Mouse (Mus musculus) urinary bladder, postnatal 36 days (tissue): ENCODE results near the gene Heg1.

Source experiments
- DNase-seq, 2 experiments: peaks; one replicate each; pipeline ENCODE4 v3.0.0; 2022; ENCODE audit warnings: low spot score in 2 of 2, mixed read lengths in 1 of 2

Gene Heg1

GRCm38 (mm10) chr16:33705258-33705657, 21.1 kb downstream of the Heg1 start:
- DNase-seq, result no peak

DNA sequence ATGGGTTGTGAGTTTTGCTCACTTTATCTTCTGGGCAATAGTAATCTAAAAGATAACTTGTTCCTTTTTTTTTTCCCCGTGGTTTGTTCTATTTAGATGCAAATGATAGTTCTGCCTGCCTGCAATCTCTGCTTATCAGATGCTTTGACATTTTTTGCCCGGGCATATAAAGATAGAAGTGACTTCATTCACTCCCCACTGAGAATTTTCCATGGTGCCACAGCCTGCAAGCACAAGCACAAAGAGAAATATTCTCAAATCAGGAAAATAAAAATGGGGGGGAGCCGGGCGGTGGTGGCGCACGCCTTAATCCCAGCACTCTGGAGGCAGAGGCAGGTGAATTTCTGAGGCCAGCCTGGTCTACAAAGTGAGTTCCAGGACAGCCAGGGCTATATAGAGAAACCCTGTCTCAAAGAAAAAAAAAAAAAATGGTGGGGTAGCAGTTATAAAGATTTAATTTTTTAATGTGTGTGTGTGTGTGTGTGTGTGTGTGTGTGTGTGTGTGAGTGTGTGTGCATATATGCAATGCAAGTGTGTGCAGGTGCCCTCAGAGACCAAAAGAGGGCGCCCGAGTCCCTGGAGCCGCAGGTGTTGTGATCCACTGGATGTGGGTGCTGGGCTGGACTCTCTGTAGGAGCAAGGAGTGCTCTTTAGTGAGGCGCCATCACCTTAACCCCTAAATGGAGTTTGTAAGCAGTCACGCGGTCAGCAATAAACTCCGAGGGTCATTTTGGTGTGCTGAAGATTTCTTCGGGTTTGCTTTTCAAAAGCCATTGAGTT, 22.1 kb downstream of the Heg1 start:
- DNase-seq, result no peak

GRCm38 (mm10) chr16:33708031-33708430, 23.9 kb downstream of the Heg1 start:
- no peak for DNase-seq

DNA sequence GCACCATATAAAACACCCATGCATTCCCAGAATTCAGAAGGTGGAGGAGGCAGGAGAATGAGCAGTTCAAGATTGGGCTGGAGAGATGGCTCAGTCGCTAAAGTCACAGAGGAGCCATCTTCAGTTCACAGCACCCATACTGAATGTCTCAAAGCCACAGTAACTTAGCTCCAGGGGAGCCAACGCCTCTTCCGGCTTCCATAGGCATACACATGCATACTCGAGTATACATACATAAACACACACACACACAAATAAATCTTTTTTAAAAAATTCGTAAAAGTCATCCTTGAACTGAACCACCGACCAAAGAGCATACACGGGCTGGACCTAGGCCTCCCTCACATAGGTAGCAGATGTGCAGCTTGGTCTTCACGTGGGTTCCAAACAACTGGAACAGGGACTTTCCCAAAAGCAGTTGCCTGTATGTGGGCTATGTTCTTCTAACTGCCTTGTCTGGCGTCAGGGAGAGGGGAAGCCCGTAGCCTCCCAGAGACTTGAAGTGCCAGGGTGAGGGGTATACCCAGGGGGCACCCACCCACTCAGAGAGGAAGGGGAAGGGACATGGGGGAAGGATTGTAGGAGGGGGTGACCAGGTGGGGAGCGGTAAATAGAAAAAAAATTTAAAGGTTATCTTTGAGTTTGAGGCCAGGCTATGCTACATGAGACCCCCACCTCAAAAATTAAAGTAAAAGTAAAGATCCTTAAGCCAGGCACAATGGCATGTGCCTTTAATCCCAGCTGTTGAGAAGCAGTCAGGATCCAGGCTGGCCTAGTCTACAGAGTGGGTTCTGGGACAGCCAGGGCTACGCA, 24.6 kb downstream of the Heg1 start:
- no peak for DNase-seq

GRCm38 (mm10) chr16:33714271-33714670, 30.1 kb downstream of the Heg1 start:
- DNase-seq, result peak; percentile 36 to 51

- DNase-seq, result no peak
Observed at GRCm38 (mm10) chr16:33723241-33723640, 39.1 kb downstream of the Heg1 start.

DNA sequence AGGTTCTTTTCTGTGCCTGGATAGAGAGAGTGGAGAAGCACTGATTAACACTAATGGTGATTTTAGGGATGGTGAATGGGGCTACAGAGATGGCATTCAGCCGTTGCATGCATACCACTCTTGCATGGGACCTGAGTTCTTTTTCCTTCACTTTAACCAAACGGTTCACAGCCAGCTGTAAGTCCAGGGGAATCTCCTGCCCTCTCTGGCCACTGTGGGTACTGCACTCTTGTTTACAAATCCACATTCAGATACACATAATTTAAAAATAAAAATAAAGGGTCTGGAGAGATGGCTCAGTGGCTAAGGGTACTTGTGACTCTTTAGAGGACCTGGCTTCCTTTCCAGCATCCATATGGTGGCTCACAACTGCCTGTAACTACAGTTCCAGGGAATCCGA, 39.8 kb downstream of the Heg1 start:
- no peak for DNase-seq

- no peak for DNase-seq
Observed at GRCm38 (mm10) chr16:33726261-33726660, 42.1 kb downstream of the Heg1 start.

GRCm38 (mm10) chr16:33726892-33727291, 42.7 kb downstream of the Heg1 start:
- DNase-seq, result no peak

- no peak for DNase-seq
Observed at GRCm38 (mm10) chr16:33728427-33728826, 44.3 kb downstream of the Heg1 start.

- no peak for DNase-seq
Observed at GRCm38 (mm10) chr16:33731291-33731690, 47.1 kb downstream of the Heg1 start.

DNA sequence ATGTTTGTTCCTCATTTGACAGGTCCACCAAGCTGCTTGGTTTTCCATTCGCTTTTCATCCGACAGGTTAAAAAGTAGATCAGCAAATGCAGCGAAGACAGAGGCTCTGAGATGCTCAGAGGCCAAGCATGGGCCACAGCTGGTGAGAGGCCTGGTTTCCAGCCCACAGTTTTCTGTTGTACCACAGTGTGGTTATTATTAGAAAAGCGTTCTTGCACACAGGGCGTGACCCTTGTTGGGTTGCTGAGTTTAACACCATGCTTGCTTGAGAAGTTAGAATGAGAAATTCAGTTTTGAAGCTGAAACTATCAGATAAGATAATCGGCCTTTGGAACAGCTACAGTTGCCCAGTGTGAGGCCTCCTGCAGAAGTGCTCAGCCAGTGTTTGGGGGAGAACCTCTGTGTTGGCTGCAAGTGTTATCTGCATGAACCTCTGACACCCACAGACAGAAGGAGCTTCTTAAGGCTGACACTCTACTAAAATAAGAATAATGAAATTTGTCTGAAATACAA, 48.1 kb downstream of the Heg1 start:
- no peak for DNase-seq

DNA sequence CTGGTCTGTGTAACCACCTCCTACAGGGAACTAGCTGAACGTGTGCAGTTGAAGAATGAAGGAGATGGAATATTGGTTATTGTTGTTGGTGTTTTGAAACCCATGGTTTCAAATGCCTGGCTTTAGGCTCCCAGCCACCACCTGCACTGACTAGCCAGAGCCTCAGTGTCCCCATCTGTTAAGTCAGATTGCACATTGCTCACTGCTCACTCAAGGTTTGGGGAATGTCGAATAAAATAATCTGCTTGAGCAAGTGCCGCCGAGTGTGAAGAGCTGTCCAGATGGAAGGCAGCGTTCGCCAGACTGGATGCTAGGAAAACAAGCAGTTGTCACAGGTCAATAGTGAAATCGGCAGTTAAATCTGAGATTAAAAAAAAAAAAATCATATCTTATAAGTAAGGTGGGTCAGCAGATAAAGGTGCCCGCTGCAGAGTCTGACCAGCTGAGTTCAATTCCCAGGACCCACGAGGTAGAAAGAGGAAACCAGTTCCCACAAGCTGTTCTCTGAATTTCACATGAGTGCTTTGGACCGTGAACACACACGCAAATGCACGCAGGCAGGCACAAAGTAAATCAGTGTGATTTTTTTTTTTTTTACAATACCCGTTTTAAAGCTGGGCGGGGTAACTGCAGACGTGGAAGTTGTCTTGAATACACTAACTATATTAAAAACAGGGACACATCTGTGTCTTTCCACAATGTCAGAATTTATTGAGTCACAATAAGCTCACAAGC, 48.8 kb downstream of the Heg1 start:
- no peak for DNase-seq

DNA sequence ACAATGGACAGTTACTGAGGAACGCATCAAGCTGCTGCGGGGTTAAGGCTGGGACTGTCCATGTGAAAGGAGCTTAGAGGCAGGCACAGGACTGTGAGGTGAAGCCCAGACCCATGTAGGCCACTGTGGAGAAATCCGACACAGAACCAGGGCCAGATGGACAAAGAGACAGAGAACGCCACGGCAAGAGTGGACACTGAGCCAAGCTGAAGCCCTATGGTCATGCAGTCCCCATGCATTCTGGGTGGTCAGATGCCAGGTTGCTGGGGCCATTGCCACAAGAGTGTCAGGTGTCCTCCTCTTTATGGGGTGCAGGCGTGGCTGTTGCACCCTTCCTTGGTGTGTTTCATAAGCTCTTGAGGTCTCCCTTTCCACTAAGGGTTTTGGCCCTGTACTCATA, 49.7 kb downstream of the Heg1 start:
- no peak for DNase-seq

GRCm38 (mm10) chr16:33734545-33734944, 50.4 kb downstream of the Heg1 start:
- no peak for DNase-seq

GRCm38 (mm10) chr16:33735238-33735637, 51.1 kb downstream of the Heg1 start:
- DNase-seq, result no peak

GRCm38 (mm10) chr16:33735791-33736190, 51.6 kb downstream of the Heg1 start:
- no peak for DNase-seq

- no peak for DNase-seq
Observed at GRCm38 (mm10) chr16:33736746-33737145, 52.6 kb downstream of the Heg1 start.

- DNase-seq, result no peak
Observed at GRCm38 (mm10) chr16:33738949-33739719, 55.0 kb downstream of the Heg1 start.

GRCm38 (mm10) chr16:33739802-33740201, 55.6 kb downstream of the Heg1 start:
- DNase-seq, result peak in 1 of 2 experiments; percentile 56

DNA sequence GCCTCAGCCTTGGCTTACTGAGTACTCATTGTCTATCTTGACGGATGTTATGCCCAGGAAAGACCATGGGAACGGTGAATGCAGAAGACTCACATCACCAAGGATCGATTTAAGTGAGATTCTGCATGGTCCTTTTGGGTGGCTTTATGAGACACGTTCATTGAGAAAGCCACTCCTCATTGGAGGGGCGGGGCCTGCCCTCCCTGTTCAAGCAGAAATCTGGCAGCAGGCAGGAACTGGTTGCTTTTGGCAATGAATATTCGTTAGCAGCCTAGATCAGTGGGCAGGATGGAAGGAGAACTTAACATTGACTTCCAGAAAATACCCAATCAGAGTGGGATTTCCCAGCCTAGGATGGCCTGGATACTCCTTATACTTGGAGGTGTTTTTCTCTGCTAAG, 56.2 kb downstream of the Heg1 start:
- DNase-seq, result no peak
